Mouse (Mus musculus): ENCODE data around the gene Gsc. TPM values are rescaled to one million over a fixed set of nuclear protein-coding genes. Genes with fewer than 3 reads are reported as not detected.

Gene Gsc
- total and polyA plus RNA-seq, 2 experiments from 2014 or later, result 1.5 TPM; not detected in 1

GRCm38 (mm10) chr12:104478193-104478592 is 5.1 kb upstream of the Gsc start:
- Histone ChIP-seq H3K9ac (no peak overlapping the region), H3K4me1 (ENCODE audit: insufficient read depth) (no peaks in the 10 kb centered on the region), H3K36me3 (ENCODE audit: insufficient read depth) (no peaks in the 10 kb centered on the region), H3K4me2 (ENCODE audit: low read depth) (no peak overlapping the region), H3K27me3 (ENCODE audit: insufficient read depth, low read length) (peaks cover 41% of the 10 kb centered on the region), H3K4me3 (ENCODE audit: low read depth, low read length) (no peak overlapping the region), H3K27ac (ENCODE audit: low read depth, low read length) (no peak overlapping the region), H3K9me3 (ENCODE audit: low read length) (no peaks in the 10 kb centered on the region)
- 1% methylated on average over 4 of the region's 4 CpGs for WGBS
- DNase-seq (no peak), ATAC-seq (no peak)
- TF ChIP-seq CTCF (IDR thresholded peaks at IDR 0.05; ENCODE audit: low read depth), result no peak

- Histone ChIP-seq H3K4me1 (ENCODE audit: insufficient read depth) (no peaks in the 10 kb centered on the region), H3K4me2 (ENCODE audit: low read depth) (no peak overlapping the region), H3K27me3 (ENCODE audit: insufficient read depth, low read length) (peaks cover 42% of the 10 kb centered on the region), H3K9ac (no peak overlapping the region), H3K27ac (ENCODE audit: low read depth, low read length) (no peak overlapping the region), H3K36me3 (ENCODE audit: insufficient read depth) (no peaks in the 10 kb centered on the region), H3K4me3 (ENCODE audit: low read depth, low read length) (no peak overlapping the region), H3K9me3 (ENCODE audit: low read length) (no peaks in the 10 kb centered on the region)
- no peak for TF ChIP-seq CTCF (IDR thresholded peaks at IDR 0.05; ENCODE audit: low read depth)
- DNase-seq (no peak), ATAC-seq (no peak)
- whole genome bisulfite sequencing, result 3% methylated on average over 7 of the region's 7 CpGs
These were observed 4.4 kb upstream of the Gsc start for GRCm38 (mm10) chr12:104477501-104477900.

DNA sequence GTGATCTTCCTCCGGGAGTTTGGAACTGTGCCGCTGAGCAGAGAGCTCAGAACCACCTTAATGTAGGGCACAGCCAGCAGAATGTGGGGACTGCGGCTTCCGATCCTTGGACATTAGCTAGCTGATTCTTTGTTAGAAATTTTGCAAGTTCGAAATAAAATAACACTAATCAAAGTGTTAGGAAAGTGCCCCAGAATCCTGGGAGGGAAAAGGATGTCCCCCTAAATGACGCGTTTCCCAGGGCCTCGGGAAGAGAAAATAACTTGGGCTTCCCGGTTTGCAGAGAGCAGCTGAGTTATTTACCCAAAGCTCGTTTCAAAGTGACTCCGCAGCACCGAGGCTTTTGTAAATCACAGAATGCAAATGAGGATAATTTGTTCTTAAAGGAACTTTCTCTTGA is 3.9 kb upstream of the Gsc start:
- H3K27me3 ChIP-seq (ENCODE audit: insufficient read depth, low read length), result peaks cover 46% of the 10 kb centered on the region
- no peak overlapping the region for H3K4me3 ChIP-seq (ENCODE audit: low read depth, low read length)
- H3K9ac ChIP-seq, result no peak overlapping the region
- H3K4me1 ChIP-seq (ENCODE audit: insufficient read depth), result no peaks in the 10 kb centered on the region
- no peak overlapping the region for H3K27ac ChIP-seq (ENCODE audit: low read depth, low read length)
- DNase-seq (peak; percentile 61), ATAC-seq (no peak)
- H3K4me2 ChIP-seq (ENCODE audit: low read depth), result no peak overlapping the region
- WGBS, result 1% methylated on average over 12 of the region's 12 CpGs
- H3K36me3 ChIP-seq (ENCODE audit: insufficient read depth), result no peaks in the 10 kb centered on the region
- no peaks in the 10 kb centered on the region for H3K9me3 ChIP-seq (ENCODE audit: low read length)
- no peak for TF ChIP-seq CTCF (IDR thresholded peaks at IDR 0.05; ENCODE audit: low read depth)

DNA sequence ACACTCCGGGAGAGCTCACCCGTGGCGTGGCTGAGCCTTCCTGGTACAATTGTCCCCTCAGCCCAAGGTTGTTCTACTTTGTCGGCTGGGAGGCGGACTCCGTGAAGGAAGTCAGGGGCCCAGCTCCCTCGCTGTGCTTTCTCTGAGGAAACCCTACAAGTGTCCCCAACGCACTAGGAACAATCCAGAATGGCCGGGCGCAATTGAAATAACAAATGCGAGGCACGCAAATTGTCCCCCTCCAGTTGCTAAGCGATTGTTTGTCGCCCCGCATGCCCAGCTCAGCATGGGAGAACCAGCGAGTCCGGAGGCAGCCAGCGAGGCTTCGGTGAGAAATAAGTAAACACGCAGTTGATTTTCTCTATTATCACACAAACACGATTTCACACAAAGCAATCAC is 2.8 kb upstream of the Gsc start:
- under 1% methylated on average over 21 of the region's 21 CpGs for WGBS
- ATAC-seq (no peak), DNase-seq (peak; percentile 65)
- Histone ChIP-seq H3K27ac (ENCODE audit: low read depth, low read length) (no peak overlapping the region), H3K36me3 (ENCODE audit: insufficient read depth) (no peaks in the 10 kb centered on the region), H3K4me1 (ENCODE audit: insufficient read depth) (no peaks in the 10 kb centered on the region), H3K4me3 (ENCODE audit: low read depth, low read length) (no peak overlapping the region), H3K27me3 (ENCODE audit: insufficient read depth, low read length) (peaks cover 57% of the 10 kb centered on the region), H3K4me2 (ENCODE audit: low read depth) (no peak overlapping the region), H3K9me3 (ENCODE audit: low read length) (no peaks in the 10 kb centered on the region), H3K9ac (no peak overlapping the region)
- no peak for TF ChIP-seq CTCF (IDR thresholded peaks at IDR 0.05; ENCODE audit: low read depth)

DNA sequence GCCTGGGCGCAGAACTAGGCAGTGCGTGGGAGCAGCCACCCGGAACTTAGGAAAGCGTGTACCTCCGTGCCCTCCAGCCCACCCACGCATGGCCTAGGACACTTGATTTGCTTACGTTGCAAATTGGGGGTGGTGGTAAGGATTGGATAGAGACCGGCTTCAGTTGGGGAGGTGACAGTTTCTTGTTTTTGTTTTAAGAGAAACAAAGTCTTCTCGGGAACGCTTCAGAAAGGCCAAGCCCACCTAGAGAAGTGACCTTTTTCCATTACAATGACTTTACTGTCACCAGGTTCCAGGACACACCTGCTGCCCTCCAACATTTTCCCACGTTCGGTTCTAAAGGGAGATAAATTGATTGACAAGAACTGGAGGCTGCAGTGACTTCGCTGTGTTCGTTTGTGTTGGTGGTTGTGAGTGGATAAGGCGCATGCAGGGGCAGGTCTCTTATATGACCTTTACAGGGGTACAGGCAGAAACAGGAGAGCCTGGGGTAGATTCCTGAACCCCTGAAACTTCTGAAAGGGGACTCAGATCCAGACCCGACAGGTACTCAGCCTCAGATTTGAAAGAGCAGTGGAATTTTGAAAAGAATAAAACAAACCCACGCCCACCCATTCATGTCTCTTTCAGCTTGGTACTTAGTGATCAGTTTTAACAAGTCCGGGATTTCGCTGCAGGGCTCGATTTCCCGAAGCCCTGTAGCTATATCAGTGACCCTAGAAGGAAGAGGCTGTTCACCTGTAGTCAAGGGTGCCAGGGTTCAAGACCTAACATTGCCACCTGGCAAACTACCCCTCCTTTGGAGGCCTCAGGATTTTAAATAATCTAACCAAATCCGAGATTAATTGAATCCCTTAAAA is 2.0 kb upstream of the Gsc start:
- Histone ChIP-seq H3K27ac (ENCODE audit: low read depth, low read length) (no peak overlapping the region), H3K4me3 (ENCODE audit: low read depth, low read length) (no peak overlapping the region), H3K27me3 (ENCODE audit: insufficient read depth, low read length) (peaks cover 62% of the 10 kb centered on the region), H3K9me3 (ENCODE audit: low read length) (no peaks in the 10 kb centered on the region), H3K9ac (no peak overlapping the region), H3K36me3 (ENCODE audit: insufficient read depth) (no peaks in the 10 kb centered on the region), H3K4me1 (ENCODE audit: insufficient read depth) (no peaks in the 10 kb centered on the region), H3K4me2 (ENCODE audit: low read depth) (no peak overlapping the region)
- DNase-seq, result peak; percentile 70
- TF ChIP-seq CTCF (IDR thresholded peaks at IDR 0.05; ENCODE audit: low read depth), result no peak
- 2% methylated on average over 22 of the region's 22 CpGs for WGBS
- no peak for ATAC-seq

- Histone ChIP-seq H3K4me3 (ENCODE audit: low read depth, low read length) (no peak overlapping the region), H3K4me2 (ENCODE audit: low read depth) (no peak overlapping the region), H3K9ac (no peak overlapping the region), H3K9me3 (ENCODE audit: low read length) (no peaks in the 10 kb centered on the region), H3K36me3 (ENCODE audit: insufficient read depth) (no peaks in the 10 kb centered on the region), H3K27me3 (ENCODE audit: insufficient read depth, low read length) (peaks cover 61% of the 10 kb centered on the region), H3K27ac (ENCODE audit: low read depth, low read length) (no peak overlapping the region), H3K4me1 (ENCODE audit: insufficient read depth) (no peaks in the 10 kb centered on the region)
- TF ChIP-seq CTCF (IDR thresholded peaks at IDR 0.05; ENCODE audit: low read depth), result no peak
- 2% methylated on average over 42 of the region's 42 CpGs for WGBS
- no peak for DNase-seq
- no peak for ATAC-seq
These were observed 1.2 kb upstream of the Gsc start for GRCm38 (mm10) chr12:104474191-104474871.

GRCm38 (mm10) chr12:104473492-104473891 is 362 bp upstream of the Gsc start:
- Histone ChIP-seq H3K4me1 (ENCODE audit: insufficient read depth) (no peaks in the 10 kb centered on the region), H3K9ac (no peak overlapping the region), H3K4me3 (ENCODE audit: low read depth, low read length) (peak overlapping the region; percentile 37; the same call in 1 of the 2 replicates), H3K27ac (ENCODE audit: low read depth, low read length) (no peak overlapping the region), H3K36me3 (ENCODE audit: insufficient read depth) (no peaks in the 10 kb centered on the region), H3K9me3 (ENCODE audit: low read length) (no peaks in the 10 kb centered on the region), H3K27me3 (ENCODE audit: insufficient read depth, low read length) (peaks cover 63% of the 10 kb centered on the region), H3K4me2 (ENCODE audit: low read depth) (peak overlapping the region; percentile 58)
- no peak for DNase-seq
- no peak for ATAC-seq
- 1% methylated on average over 17 of the region's 18 CpGs for WGBS
- TF ChIP-seq CTCF (IDR thresholded peaks at IDR 0.05; ENCODE audit: low read depth), result no peak
